16 mouse cellular contexts compared by ENCODE assay signal in genomic region chr16:26596440-26596839, GRCm38 (mm10). TPM values are rescaled to one million over a fixed set of nuclear protein-coding genes. Genes with fewer than 3 reads are reported as not detected.
DNase-seq lines count a peak whose midpoint lies in the region; ATAC-seq and TF ChIP-seq lines count a peak whose summit lies in the region.
"Had no signal": no experiment of that assay in that cellular context is flagged by ENCODE, and none has a peak within 500 bp of the region (broad histone marks: within the 10 kb centered on the region; RNA-seq: fewer than 3 reads in every experiment).

No protein-coding gene starts in this region.

- H3K4me2 ChIP-seq in forebrain, embryonic 13.5 days: no peak overlapping the region
- no peak overlapping the region for H3K4me2 ChIP-seq in forebrain, embryonic 11.5 days (ENCODE audit: low read depth, low read length, severe bottlenecking)
- 0 out of 2 replicates have a peak overlapping the region, but pooled peaks have one; percentile 10 for H3K4me2 ChIP-seq in hindbrain, postnatal 0 days (ENCODE audit: low read depth, low read length)
- H3K4me2 ChIP-seq in hindbrain, embryonic 12.5 days (replicated peaks): no peak overlapping the region
- no peak overlapping the region for H3K4me2 ChIP-seq in lung, embryonic 16.5 days (ENCODE audit: low read depth, low read length)
- H3K4me2 ChIP-seq: embryonic facial prominence, embryonic 15.5 days; hindbrain, embryonic 15.5 days had no signal

- WGBS in forebrain, embryonic 13.5 days: 34% methylated on average over 7 of the region's 7 CpGs
- WGBS in forebrain, embryonic 11.5 days: 45% methylated on average over 7 of the region's 7 CpGs
- 40% methylated on average over 7 of the region's 7 CpGs for WGBS in hindbrain, postnatal 0 days
- 60% methylated on average over 7 of the region's 7 CpGs for WGBS in hindbrain, embryonic 12.5 days
- 34% methylated on average over 7 of the region's 7 CpGs for WGBS in lung, embryonic 16.5 days

- no peaks in the 10 kb centered on the region for H3K9me3 ChIP-seq in forebrain, embryonic 13.5 days (replicated peaks)
- no peaks in the 10 kb centered on the region for H3K9me3 ChIP-seq in forebrain, embryonic 11.5 days (ENCODE audit: control insufficient read depth, low read length)
- no peaks in the 10 kb centered on the region for H3K9me3 ChIP-seq in hindbrain, postnatal 0 days (ENCODE audit: low read length)
- H3K9me3 ChIP-seq in hindbrain, embryonic 12.5 days (replicated peaks): no peaks in the 10 kb centered on the region
- no peaks in the 10 kb centered on the region for H3K9me3 ChIP-seq in lung, embryonic 16.5 days (ENCODE audit: control insufficient read depth, low read length)
- H3K9me3 ChIP-seq: embryonic facial prominence, embryonic 15.5 days; hindbrain, embryonic 15.5 days; megakaryocyte, embryonic 14.5 days had no signal

- no peak for TF ChIP-seq POLR2A in brain, embryonic 14.5 days (IDR thresholded peaks at IDR 0.05; ENCODE audit: borderline replicate concordance, extremely low read depth, insufficient read depth, insufficient read length, poor library complexity, severe bottlenecking)

- H3K27me3 ChIP-seq in forebrain, embryonic 13.5 days: no peaks in the 10 kb centered on the region
- no peaks in the 10 kb centered on the region for H3K27me3 ChIP-seq in forebrain, embryonic 11.5 days (ENCODE audit: control insufficient read depth, insufficient read depth, low read length)
- no peaks in the 10 kb centered on the region for H3K27me3 ChIP-seq in hindbrain, postnatal 0 days (ENCODE audit: insufficient read depth, low read length)
- no peaks in the 10 kb centered on the region for H3K27me3 ChIP-seq in hindbrain, embryonic 12.5 days
- no peaks in the 10 kb centered on the region for H3K27me3 ChIP-seq in lung, embryonic 16.5 days (ENCODE audit: control insufficient read depth, insufficient read depth, low read depth, low read length)
- H3K27me3 ChIP-seq: embryonic facial prominence, embryonic 15.5 days; hindbrain, embryonic 15.5 days; megakaryocyte, embryonic 14.5 days; Patski had no signal

- peak; percentile 66 for ATAC-seq in forebrain, embryonic 13.5 days
- ATAC-seq in forebrain, embryonic 11.5 days (replicated peaks; ENCODE audit: low FRiP score): no peak
- ATAC-seq in hindbrain, postnatal 0 days: peak; percentile 78; the same call in 1 of the 2 replicates
- ATAC-seq in hindbrain, embryonic 12.5 days (ENCODE audit: low FRiP score): no peak
- peak; percentile 71 for ATAC-seq in lung, embryonic 16.5 days (ENCODE audit: low read depth)
- no peak for ATAC-seq in megakaryocyte progenitor cell, adult 5-6 weeks (replicated peaks; ENCODE audit: poor library complexity)
- ATAC-seq: Patski had no signal

- TF ChIP-seq CTCF in hindbrain, postnatal 0 days (IDR thresholded peaks at IDR 0.05; ENCODE audit: low read depth): no peak
- no peak for TF ChIP-seq CTCF in brain, embryonic 14.5 days (IDR thresholded peaks at IDR 0.05; ENCODE audit: borderline replicate concordance, extremely low read depth, insufficient read depth, insufficient read length)

- no peak overlapping the region for H3K9ac ChIP-seq in forebrain, embryonic 13.5 days
- no peak overlapping the region for H3K9ac ChIP-seq in forebrain, embryonic 11.5 days (ENCODE audit: low read length)
- no peak overlapping the region for H3K9ac ChIP-seq in hindbrain, postnatal 0 days (replicated peaks; ENCODE audit: low read length)
- no peak overlapping the region for H3K9ac ChIP-seq in hindbrain, embryonic 12.5 days
- H3K9ac ChIP-seq in lung, embryonic 16.5 days (ENCODE audit: low read length): no peak overlapping the region
- H3K9ac ChIP-seq: embryonic facial prominence, embryonic 15.5 days; hindbrain, embryonic 15.5 days; liver, embryonic 14.5 days had no signal

- H3K27ac ChIP-seq in forebrain, embryonic 13.5 days: no peak overlapping the region
- H3K27ac ChIP-seq in forebrain, embryonic 11.5 days (ENCODE audit: low read depth, low read length): no peak overlapping the region
- H3K27ac ChIP-seq in hindbrain, postnatal 0 days: no peak overlapping the region
- no peak overlapping the region for H3K27ac ChIP-seq in hindbrain, embryonic 12.5 days
- H3K27ac ChIP-seq in lung, embryonic 16.5 days (ENCODE audit: low read length): no peak overlapping the region
- H3K27ac ChIP-seq: embryonic facial prominence, embryonic 15.5 days; hindbrain, embryonic 15.5 days; liver, embryonic 14.5 days had no signal

- peaks cover 12% of the 10 kb centered on the region; the same call in 1 of the 2 replicates for H3K4me1 ChIP-seq in forebrain, embryonic 13.5 days
- H3K4me1 ChIP-seq in forebrain, embryonic 11.5 days (replicated peaks; ENCODE audit: control insufficient read depth, insufficient read depth, low read length): no peaks in the 10 kb centered on the region
- no peaks in the 10 kb centered on the region for H3K4me1 ChIP-seq in hindbrain, postnatal 0 days (ENCODE audit: insufficient read depth, low read length)
- no peaks in the 10 kb centered on the region for H3K4me1 ChIP-seq in hindbrain, embryonic 12.5 days
- H3K4me1 ChIP-seq in lung, embryonic 16.5 days (replicated peaks; ENCODE audit: control insufficient read depth, insufficient read depth, low read length): peaks cover 6% of the 10 kb centered on the region; the same call in 1 of the 2 replicates
- H3K4me1 ChIP-seq: hindbrain, embryonic 15.5 days; megakaryocyte, embryonic 14.5 days had no signal

- no peak overlapping the region for H3K4me3 ChIP-seq in forebrain, embryonic 13.5 days
- H3K4me3 ChIP-seq in forebrain, embryonic 11.5 days (ENCODE audit: low read depth, low read length): no peak overlapping the region
- H3K4me3 ChIP-seq in hindbrain, postnatal 0 days (ENCODE audit: low read length): no peak overlapping the region
- no peak overlapping the region for H3K4me3 ChIP-seq in hindbrain, embryonic 12.5 days
- no peak overlapping the region for H3K4me3 ChIP-seq in lung, embryonic 16.5 days (ENCODE audit: low read length)
- H3K4me3 ChIP-seq: embryonic facial prominence, embryonic 15.5 days; heart, adult 2 months; hindbrain, embryonic 15.5 days; megakaryocyte, embryonic 14.5 days had no signal

- no peak for DNase-seq in forebrain, embryonic 11.5 days (ENCODE audit: low spot score)
- peak; percentile 27 for DNase-seq in hindbrain, postnatal 0 days (ENCODE audit: low spot score)
- no peak for DNase-seq in lung, postnatal 25 days (ENCODE audit: low spot score)
- DNase-seq in brain, embryonic 14.5 days (ENCODE audit: low read depth): peak; percentile 44
- DNase-seq: cerebellum, adult 2 months; heart, adult 2 months; kidney, adult 8-10 months had no signal

- H3K36me3 ChIP-seq in forebrain, embryonic 13.5 days (ENCODE audit: poor library complexity, severe bottlenecking): no peaks in the 10 kb centered on the region
- H3K36me3 ChIP-seq in forebrain, embryonic 11.5 days (ENCODE audit: control insufficient read depth, insufficient read depth, low read length): no peaks in the 10 kb centered on the region
- H3K36me3 ChIP-seq in hindbrain, postnatal 0 days (ENCODE audit: insufficient read depth, low read length): no peaks in the 10 kb centered on the region
- no peaks in the 10 kb centered on the region for H3K36me3 ChIP-seq in hindbrain, embryonic 12.5 days
- no peaks in the 10 kb centered on the region for H3K36me3 ChIP-seq in lung, embryonic 16.5 days (ENCODE audit: control insufficient read depth, insufficient read depth, low read length)
- H3K36me3 ChIP-seq: embryonic facial prominence, embryonic 15.5 days; hindbrain, embryonic 15.5 days had no signal

RNA-seq across cellular contexts. Expression of gene Il1rap, which starts 14.9 kb away (rescaled TPM):
- 2.6 and 3.4 TPM in 2 replicates for polyA plus RNA-seq in forebrain, embryonic 13.5 days (2015; fragmentation: Nextera tagmentation; extraction: Ambion mirVana)
- polyA plus RNA-seq in forebrain, embryonic 11.5 days (2014; fragmentation: Nextera tagmentation; extraction: Ambion mirVana): 3.5 and 4.2 TPM in 2 replicates
- 15.1 and 15.5 TPM in 2 replicates for total RNA-seq in hindbrain, postnatal 0 days (2014; rRNA removed)
- polyA plus RNA-seq in hindbrain, postnatal 0 days (2015; fragmentation: Nextera tagmentation; extraction: Ambion mirVana): 10.6 and 11.5 TPM in 2 replicates
- polyA plus RNA-seq in hindbrain, embryonic 12.5 days (2016; fragmentation: Nextera tagmentation; extraction: Ambion mirVana): 5.9 and 7.8 TPM in 2 replicates
- polyA plus RNA-seq in lung, embryonic 16.5 days (2015; fragmentation: Nextera tagmentation; extraction: Ambion mirVana): 14.5 and 16.1 TPM in 2 replicates
- polyA plus RNA-seq in brain, embryonic 14.5 days (2012; rRNA removed): 4.0 and 6.7 TPM in 2 replicates
- 22.8 and 24.3 TPM in 2 replicates for total RNA-seq in megakaryocyte progenitor cell, adult 5-6 weeks (2015)
- total RNA-seq in megakaryocyte progenitor cell, adult 5-6 weeks (2017): 16.7 and 18.0 TPM in 2 replicates

Comparison
In these comparisons a context has a peak if more than half of its experiments do, and no peak if none do; other contexts are left out.
1. ATAC-seq: peak in forebrain, embryonic 13.5 days (single experiment), hindbrain, postnatal 0 days (single experiment) and lung, embryonic 16.5 days (single experiment); none in forebrain, embryonic 11.5 days (single experiment), hindbrain, embryonic 12.5 days (single experiment) and megakaryocyte progenitor cell, adult 5-6 weeks (single experiment).
2. DNase-seq: peak in hindbrain, postnatal 0 days (single experiment) and brain, embryonic 14.5 days (single experiment); none in forebrain, embryonic 11.5 days (single experiment) and lung, postnatal 25 days (single experiment).